Mouse (Mus musculus) midbrain, embryonic 12.5 days (tissue): ENCODE data around the gene Jun. TPM values are rescaled to one million over a fixed set of nuclear protein-coding genes. Genes with fewer than 3 reads are reported as not detected.

ENCODE experiments used
- ATAC-seq: fragments of 200-750 bp; cut with Nextera tagmentation; 2 replicates; pipeline ENCODE4 v1.8.0; 2017; ENCODE audit warnings: low read depth, moderate TSS enrichment, moderate library complexity; ENCODE audit not compliant: low FRiP score
- H3K27ac ChIP-seq: fragments of 300-500 bp; sonication (generic); replicated peaks from 2 replicates; pipeline ENCODE4 v1.5.1; 2016; ENCODE audit warnings: mild to moderate bottlenecking
- H3K27me3 ChIP-seq: fragments of 300-500 bp; sonication (generic); 2 replicates; pipeline ENCODE4 v1.6.1; 2016; ENCODE audit warnings: mild to moderate bottlenecking
- H3K36me3 ChIP-seq: fragments of 300-500 bp; sonication (generic); 2 replicates; pipeline ENCODE4 v1.6.1; 2016
- H3K4me1 ChIP-seq: fragments of 300-500 bp; sonication (generic); 2 replicates; pipeline ENCODE4 v1.6.1; 2016
- H3K4me2 ChIP-seq: fragments of 300-500 bp; sonication (generic); replicated peaks from 2 replicates; pipeline ENCODE4 v1.6.1; 2016; ENCODE audit warnings: mild to moderate bottlenecking, moderate library complexity
- H3K4me3 ChIP-seq: fragments of 300-500 bp; sonication (generic); 2 replicates; pipeline ENCODE4 v1.5.1; 2016; ENCODE audit warnings: mild to moderate bottlenecking
- H3K9ac ChIP-seq: fragments of 300-500 bp; sonication (generic); replicated peaks from 2 replicates; pipeline ENCODE4 v1.6.1; 2016; ENCODE audit warnings: mild to moderate bottlenecking, moderate library complexity
- H3K9me3 ChIP-seq: fragments of 300-500 bp; sonication (generic); 2 replicates; pipeline ENCODE4 v1.6.1; 2016; ENCODE audit warnings: mild to moderate bottlenecking
- WGBS: fragments of 180-500 bp; shearing (Covaris S2); methylation state at CpG from one replicate; pipeline ENCODE4 v1.1.7; 2016; 5-methylcytosine and 5-hydroxymethylcytosine counted together
- polyA plus RNA-seq: library from polyadenylated mRNA; unstranded; fragments of >200 nt; fragmentation: Nextera tagmentation; extraction: Ambion mirVana; gene quantifications from 2 replicates; pipeline ENCODE4 v1.2.1, GENCODE M21; 2016

The Jun gene
- polyA plus RNA-seq, 1 experiment from 2014 or later: 80.6 TPM

DNA sequence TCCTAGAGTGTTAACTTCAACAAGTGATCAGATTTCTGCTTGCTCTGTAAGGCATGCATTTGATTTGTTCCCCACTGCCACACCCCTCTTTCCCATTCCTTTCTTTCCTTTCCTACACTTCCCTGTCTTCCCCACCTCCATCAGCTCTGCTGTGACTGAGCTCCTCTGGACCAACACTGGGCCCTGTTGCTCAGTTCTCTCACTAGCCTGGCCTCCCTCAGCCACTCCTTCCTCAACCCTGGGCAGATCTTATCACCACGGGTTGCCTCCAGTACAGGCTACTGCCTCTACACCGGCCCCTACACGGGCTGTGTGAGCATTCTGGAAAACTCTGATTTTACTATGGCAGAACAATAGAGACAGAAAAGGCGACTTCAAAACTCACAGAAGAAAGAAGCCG lies 18.4 kb upstream of the Jun start:
- H3K4me2 ChIP-seq: no peak overlapping the region
- no peak for ATAC-seq
- H3K9me3 ChIP-seq: no peaks in the 10 kb centered on the region
- no peak overlapping the region for H3K27ac ChIP-seq
- H3K9ac ChIP-seq: no peak overlapping the region
- H3K4me3 ChIP-seq: no peak overlapping the region
- 86% methylated on average over 5 of the region's 5 CpGs for WGBS
- H3K36me3 ChIP-seq: no peaks in the 10 kb centered on the region
- H3K27me3 ChIP-seq: no peaks in the 10 kb centered on the region
- H3K4me1 ChIP-seq: no peaks in the 10 kb centered on the region

DNA sequence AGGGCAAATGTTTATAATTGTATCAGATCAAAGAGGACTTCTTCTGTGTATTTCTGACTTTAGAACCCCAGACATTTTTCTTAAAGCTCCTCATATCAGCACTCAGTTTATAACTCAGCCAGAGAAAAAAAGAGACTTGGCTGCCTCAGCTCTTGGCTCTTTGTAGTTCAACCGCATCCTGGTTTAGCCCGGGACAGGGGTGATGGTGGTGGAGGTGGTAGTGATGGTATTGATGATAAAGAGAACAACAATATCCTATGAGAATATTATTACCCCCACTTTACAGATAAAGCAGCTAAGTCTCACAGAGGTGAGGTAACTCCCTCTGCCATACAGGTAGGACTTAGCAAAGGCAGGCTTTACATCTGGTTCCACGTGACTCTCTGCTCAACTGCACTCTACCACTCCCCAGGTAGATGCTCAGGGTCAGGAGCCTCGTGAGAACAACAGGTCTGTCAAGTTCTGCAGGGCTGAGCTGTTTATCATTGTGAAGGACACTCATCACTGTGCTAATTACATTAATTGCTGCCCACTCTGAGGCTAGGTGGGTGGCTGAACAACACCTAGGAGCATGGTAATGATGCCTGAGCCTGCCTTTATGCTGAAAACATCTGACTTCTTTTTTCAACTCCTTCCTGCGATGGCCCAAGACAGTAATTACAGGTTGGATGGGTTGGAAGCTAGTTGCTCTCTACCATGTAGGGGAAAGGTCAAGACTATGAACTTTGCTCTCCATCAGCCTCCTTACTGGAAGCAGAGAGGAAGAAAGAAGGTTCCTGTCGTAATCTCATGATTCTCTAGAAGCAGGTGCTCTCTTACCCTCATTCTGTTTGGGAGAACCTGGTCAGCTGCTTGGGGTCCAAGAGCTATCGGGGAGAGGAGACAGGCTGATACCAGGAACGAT lies 16.3 kb upstream of the Jun start:
- Histone ChIP-seq H3K4me3 (no peak overlapping the region), H3K27me3 (no peaks in the 10 kb centered on the region), H3K9me3 (no peaks in the 10 kb centered on the region), H3K9ac (no peak overlapping the region), H3K27ac (no peak overlapping the region), H3K4me1 (no peaks in the 10 kb centered on the region), H3K36me3 (no peaks in the 10 kb centered on the region), H3K4me2 (no peak overlapping the region)
- WGBS: 88% methylated on average over 8 of the region's 8 CpGs
- no peak for ATAC-seq

DNA sequence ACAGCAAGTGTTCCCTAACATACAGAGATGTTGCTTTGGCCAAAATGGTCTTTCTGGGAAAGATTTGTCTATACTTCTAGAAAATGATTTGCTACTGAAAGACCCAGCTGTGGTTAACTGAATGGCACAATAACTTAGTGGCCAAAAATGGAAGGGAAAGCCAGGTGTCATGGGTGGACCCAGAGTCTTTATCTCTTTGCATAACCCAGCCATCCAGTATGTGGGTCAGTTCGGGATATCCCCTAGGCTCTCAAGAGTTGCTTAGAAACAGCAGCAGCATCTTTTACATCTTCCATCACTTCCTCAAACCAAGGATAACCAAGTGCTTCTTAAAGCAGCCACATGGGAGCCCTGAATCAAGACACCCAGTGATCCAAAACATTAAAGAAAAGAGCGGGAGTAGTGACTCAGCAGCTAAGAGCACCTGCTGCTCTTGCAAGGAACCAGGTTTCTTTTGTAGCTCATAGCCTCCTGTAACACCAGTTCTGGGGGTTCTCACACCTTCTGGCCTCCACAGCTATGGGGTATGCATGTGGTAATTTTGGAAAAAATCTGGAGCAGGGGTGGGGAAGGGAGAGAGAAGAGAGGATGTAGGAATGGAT lies 11.7 kb upstream of the Jun start:
- H3K4me3 ChIP-seq: no peak overlapping the region
- H3K4me2 ChIP-seq: no peak overlapping the region
- no peaks in the 10 kb centered on the region for H3K4me1 ChIP-seq
- no peaks in the 10 kb centered on the region for H3K27me3 ChIP-seq
- 82% methylated on average over 2 of the region's 2 CpGs for WGBS
- no peak overlapping the region for H3K27ac ChIP-seq
- H3K9me3 ChIP-seq: no peaks in the 10 kb centered on the region
- no peak for ATAC-seq
- no peak overlapping the region for H3K9ac ChIP-seq
- no peaks in the 10 kb centered on the region for H3K36me3 ChIP-seq

DNA sequence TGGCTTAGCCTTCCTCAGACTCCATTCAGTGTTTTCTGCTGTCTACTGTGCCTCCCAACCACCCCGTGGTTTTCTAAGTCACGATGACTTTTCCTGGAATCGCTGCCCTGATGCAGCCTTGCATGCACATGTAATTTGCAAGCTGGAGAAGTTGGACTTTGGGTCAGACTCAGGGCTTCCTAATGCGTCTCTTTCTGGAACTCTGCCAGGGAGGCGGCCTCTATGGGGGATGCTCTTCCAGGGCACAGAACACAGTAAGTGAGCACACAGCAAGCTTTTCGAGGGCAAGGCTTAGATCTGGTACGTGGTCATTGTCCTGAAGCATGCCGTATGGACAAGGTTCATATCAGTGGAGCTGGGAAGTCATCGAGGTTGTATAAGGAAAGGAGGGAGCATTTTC lies 10.9 kb upstream of the Jun start:
- no peaks in the 10 kb centered on the region for H3K9me3 ChIP-seq
- no peaks in the 10 kb centered on the region for H3K36me3 ChIP-seq
- H3K9ac ChIP-seq: no peak overlapping the region
- H3K4me3 ChIP-seq: no peak overlapping the region
- ATAC-seq: no peak
- WGBS: 87% methylated on average over 9 of the region's 9 CpGs
- H3K27me3 ChIP-seq: no peaks in the 10 kb centered on the region
- H3K4me2 ChIP-seq: no peak overlapping the region
- H3K4me1 ChIP-seq: no peaks in the 10 kb centered on the region
- no peak overlapping the region for H3K27ac ChIP-seq

DNA sequence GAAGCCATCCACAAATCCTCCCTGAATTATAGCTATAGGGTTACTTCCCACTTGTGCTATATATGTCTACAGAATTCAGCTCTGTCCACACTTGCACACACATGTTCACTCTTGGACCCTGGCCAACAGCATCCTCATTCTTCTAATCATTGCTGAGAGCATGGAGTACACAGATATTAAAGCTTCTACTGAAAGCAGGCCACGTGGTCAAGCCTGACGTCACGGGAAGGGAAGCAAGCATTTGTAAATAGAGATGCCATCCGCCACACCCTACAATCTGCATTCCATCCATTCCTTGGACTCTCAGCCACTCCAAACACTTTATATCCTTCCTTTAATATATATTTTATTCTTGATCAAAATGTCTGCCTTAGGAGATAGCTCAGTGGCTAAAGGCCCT lies 5.2 kb upstream of the Jun start:
- Histone ChIP-seq H3K36me3 (no peaks in the 10 kb centered on the region), H3K9me3 (no peaks in the 10 kb centered on the region), H3K9ac (no peak overlapping the region), H3K4me2 (no peak overlapping the region), H3K4me3 (no peak overlapping the region), H3K27ac (no peak overlapping the region), H3K4me1 (peaks cover 18% of the 10 kb centered on the region; the same call in 1 of the 2 replicates), H3K27me3 (no peaks in the 10 kb centered on the region; the same call in 1 of the 2 replicates)
- no peak for ATAC-seq
- WGBS: 88% methylated on average over 4 of the region's 4 CpGs

DNA sequence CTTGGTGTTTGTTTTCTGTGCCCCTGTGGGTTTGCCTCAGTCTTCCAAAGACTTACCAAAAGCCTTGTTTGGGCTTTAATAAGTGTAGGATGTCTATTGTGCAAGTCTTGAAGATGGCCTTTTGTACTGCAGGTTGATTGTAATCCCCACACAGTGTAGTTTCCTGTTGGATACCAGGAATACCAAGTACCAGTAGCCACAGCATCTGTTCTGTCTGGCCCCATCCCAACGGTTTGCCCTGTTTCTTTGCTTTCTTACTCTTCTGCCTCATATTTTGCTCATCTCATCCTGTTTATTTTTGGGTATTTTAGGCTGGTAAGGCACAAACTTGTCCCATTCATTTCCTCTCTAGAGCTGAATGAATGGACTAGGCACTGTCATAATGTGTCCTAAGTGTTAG lies 3.3 kb upstream of the Jun start:
- Histone ChIP-seq H3K36me3 (no peaks in the 10 kb centered on the region), H3K4me3 (no peak overlapping the region), H3K27ac (no peak overlapping the region), H3K4me2 (no peak overlapping the region), H3K9ac (no peak overlapping the region), H3K4me1 (peaks cover 18% of the 10 kb centered on the region; the same call in 1 of the 2 replicates), H3K27me3 (no peaks in the 10 kb centered on the region; the same call in 1 of the 2 replicates), H3K9me3 (no peaks in the 10 kb centered on the region)
- 73% methylated on average over 1 of the region's 1 CpGs for WGBS
- no peak for ATAC-seq

DNA sequence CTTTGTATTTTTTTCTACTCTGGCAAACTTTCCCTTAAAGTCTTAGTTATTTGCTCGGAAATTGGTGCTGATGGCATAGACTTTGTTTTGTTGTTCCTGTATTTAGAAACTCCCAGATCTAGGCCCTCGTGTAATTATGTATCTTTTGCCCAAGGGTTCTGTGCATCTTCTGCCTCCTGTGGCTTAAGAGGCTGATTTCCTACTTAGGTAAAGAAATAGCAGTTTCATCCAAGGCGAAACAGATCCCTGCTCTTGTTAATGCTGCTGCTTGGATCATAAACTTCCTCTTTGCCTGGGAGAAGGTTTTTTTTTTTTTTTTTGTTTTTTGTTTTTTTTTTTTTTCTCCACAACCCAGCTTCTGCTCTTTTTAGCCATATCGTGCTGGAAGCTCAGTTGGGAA lies 2.3 kb upstream of the Jun start:
- H3K27ac ChIP-seq: no peak overlapping the region
- H3K9ac ChIP-seq: no peak overlapping the region
- H3K27me3 ChIP-seq: no peaks in the 10 kb centered on the region; the same call in 1 of the 2 replicates
- no peaks in the 10 kb centered on the region for H3K9me3 ChIP-seq
- WGBS: 58% methylated on average over 4 of the region's 4 CpGs
- H3K4me1 ChIP-seq: peaks cover 26% of the 10 kb centered on the region; the same call in 1 of the 2 replicates
- H3K36me3 ChIP-seq: no peaks in the 10 kb centered on the region
- H3K4me2 ChIP-seq: peak overlapping the region; percentile 76; the same call in 1 of the 2 replicates
- no peak overlapping the region for H3K4me3 ChIP-seq
- ATAC-seq: no peak

DNA sequence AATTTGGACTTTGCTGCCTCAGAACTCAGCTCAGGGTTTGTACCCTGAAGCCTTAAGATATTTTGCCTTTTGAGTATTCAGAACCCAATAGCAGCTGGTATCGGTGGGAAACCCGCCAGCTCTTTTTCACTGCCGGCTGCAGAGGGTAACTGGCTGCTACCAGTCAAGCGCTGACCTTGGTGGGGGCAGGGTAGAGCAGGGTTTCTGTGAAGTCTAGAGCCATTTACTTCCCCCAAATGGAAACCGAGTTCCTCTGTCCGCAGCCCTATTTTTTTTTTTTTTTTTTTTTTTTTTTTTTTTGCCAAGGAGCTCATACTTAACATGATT lies 1.7 kb upstream of the Jun start:
- Histone ChIP-seq H3K9me3 (no peaks in the 10 kb centered on the region), H3K4me3 (peak overlapping the region; percentile 67), H3K4me1 (peaks cover 30% of the 10 kb centered on the region; the same call in 1 of the 2 replicates), H3K9ac (peak overlapping the region; percentile 63), H3K4me2 (peak overlapping the region; percentile 76), H3K36me3 (no peaks in the 10 kb centered on the region), H3K27me3 (no peaks in the 10 kb centered on the region; the same call in 1 of the 2 replicates), H3K27ac (peak overlapping the region; percentile 94)
- 0% methylated on average over 6 of the region's 6 CpGs for WGBS
- ATAC-seq: no peak

DNA sequence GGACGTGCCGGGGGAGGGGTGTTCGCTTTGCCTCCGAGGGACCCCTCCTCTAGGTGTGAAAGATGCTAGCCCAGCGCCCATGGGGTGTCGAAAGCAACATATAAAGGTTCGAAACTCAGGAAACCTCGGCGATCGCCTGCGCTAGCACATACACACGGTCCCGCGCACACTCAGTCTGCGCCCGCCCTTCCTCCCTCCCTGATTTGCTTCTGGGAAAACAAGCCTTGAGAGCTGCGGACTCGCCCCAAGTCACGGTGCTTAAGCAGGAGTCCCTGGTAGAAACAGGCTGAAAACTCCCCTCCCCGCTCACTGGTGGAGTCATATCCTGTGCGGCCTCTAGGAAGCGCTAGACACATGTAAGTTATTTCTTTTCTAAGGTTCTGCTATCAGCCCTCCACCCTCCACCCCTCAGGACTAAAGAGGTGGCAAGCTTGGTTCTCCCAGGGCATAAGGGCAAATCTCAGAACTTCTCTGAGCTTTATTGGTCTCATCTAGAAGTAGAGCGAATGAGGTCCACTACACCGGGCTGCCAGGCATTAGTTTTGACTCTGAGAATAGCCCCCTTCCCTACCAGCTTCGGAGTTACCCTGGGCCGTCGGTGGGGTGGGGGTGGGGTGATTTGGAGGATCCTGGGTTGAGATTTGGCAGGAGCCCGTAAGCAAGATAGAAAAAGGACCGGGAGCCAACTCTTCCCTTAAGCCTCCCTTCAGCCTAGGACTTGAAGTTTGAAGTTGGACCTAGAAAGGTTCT lies 1.2 kb upstream of the Jun start:
- H3K9ac ChIP-seq: peak overlapping the region; percentile 63
- peak overlapping the region; percentile 76 for H3K4me2 ChIP-seq
- H3K4me3 ChIP-seq: peak overlapping the region; percentile 67
- H3K9me3 ChIP-seq: no peaks in the 10 kb centered on the region
- peak; percentile 54 for ATAC-seq
- WGBS: under 1% methylated on average over 29 of the region's 29 CpGs
- peaks cover 35% of the 10 kb centered on the region for H3K4me1 ChIP-seq
- peak overlapping the region; percentile 94 for H3K27ac ChIP-seq
- no peaks in the 10 kb centered on the region for H3K36me3 ChIP-seq
- no peaks in the 10 kb centered on the region; the same call in 1 of the 2 replicates for H3K27me3 ChIP-seq

DNA sequence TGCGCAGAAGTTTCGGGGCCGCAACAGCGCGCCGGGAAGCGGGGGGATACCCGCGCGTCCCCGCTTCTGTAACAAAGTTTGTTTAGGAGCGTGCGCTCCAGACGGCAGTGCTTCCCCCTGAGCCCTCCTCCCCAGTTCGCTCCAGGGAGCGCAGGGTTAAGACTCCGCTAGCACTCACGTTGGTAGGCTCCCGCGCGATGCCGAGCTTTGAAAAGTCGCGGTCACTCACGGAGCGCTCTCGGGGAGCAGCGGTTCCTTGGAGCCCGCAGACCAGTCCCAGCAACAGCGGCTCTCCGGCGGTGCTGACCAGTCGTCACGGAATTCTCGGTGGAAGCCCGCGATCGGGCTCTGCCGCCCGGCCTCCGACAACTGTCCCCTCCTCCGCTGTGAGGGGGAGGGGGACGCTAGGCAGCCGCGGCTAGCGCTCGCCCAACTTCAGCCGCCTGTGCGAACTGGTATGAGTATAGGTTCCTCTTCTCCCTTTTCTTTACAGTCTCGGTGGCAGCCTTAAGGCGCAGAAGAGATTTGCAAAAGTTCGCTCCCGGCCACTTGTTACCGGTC lies 631 bp downstream of the Jun start:
- H3K4me1 ChIP-seq: peaks cover 39% of the 10 kb centered on the region
- no peaks in the 10 kb centered on the region for H3K9me3 ChIP-seq
- H3K36me3 ChIP-seq: no peaks in the 10 kb centered on the region
- H3K27ac ChIP-seq: peak overlapping the region; percentile 94
- no peaks in the 10 kb centered on the region; the same call in 1 of the 2 replicates for H3K27me3 ChIP-seq
- H3K4me2 ChIP-seq: peak overlapping the region; percentile 76
- no peak for ATAC-seq
- peak overlapping the region; percentile 78 for H3K9ac ChIP-seq
- peak overlapping the region; percentile 67 for H3K4me3 ChIP-seq
- 0% methylated on average over 54 of the region's 54 CpGs for WGBS

DNA sequence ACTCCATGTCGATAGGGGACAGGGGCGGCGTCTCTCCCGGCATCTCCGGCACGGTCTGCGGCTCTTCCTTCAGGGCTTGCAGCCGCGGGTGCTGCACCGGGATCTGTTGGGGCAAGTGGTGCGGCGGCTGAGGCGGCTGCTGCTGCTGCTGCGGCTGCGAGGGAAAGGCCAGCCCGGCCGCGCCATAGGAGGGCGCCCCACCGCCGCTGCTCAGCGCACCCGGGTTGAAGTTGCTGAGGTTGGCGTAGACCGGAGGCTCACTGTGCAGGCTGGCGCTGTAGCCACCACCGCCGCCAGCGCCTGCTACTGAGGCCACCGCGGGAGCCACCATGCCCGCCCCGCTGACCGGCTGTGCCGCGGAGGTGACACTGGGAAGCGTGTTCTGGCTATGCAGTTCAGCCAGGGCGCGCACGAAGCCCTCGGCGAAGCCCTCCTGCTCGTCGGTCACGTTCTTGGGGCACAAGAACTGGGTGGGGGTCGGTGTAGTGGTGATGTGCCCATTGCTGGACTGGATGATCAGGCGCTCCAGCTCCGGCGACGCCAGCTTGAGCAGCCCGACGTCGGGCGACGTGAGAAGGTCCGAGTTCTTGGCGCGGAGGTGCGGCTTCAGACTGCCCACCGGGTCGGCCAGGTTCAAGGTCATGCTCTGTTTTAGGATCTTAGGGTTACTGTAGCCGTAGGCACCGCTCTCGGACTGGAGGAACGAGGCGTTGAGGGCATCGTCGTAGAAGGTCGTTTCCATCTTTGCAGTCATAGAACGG lies 1.3 kb downstream of the Jun start:
- H3K9me3 ChIP-seq: no peaks in the 10 kb centered on the region
- no peaks in the 10 kb centered on the region; the same call in 1 of the 2 replicates for H3K27me3 ChIP-seq
- H3K4me3 ChIP-seq: peak overlapping the region; percentile 67
- H3K36me3 ChIP-seq: no peaks in the 10 kb centered on the region
- WGBS: under 1% methylated on average over 64 of the region's 70 CpGs
- H3K27ac ChIP-seq: peak overlapping the region; percentile 94
- peaks cover 39% of the 10 kb centered on the region for H3K4me1 ChIP-seq
- peak; percentile 5; the same call in 1 of the 2 replicates for ATAC-seq
- H3K9ac ChIP-seq: peak overlapping the region; percentile 78
- H3K4me2 ChIP-seq: peak overlapping the region; percentile 76
